Mouse (Mus musculus) neutrophil, adult 59 days (primary cell): ENCODE data around the gene Nxt1. TPM values are rescaled to one million over a fixed set of nuclear protein-coding genes. Genes with fewer than 3 reads are reported as not detected.

Experiments
- total RNA-seq, 2 experiments: library from RNA; stranded (reverse); gene quantifications; 1 replicate in 1 of 2; 2 replicates in 1 of 2; pipeline ENCODE4 v1.2.4; 2023

Nxt1 gene
- 10 to 100 TPM; 23.6 to 26.9 TPM for total RNA-seq

DNA sequence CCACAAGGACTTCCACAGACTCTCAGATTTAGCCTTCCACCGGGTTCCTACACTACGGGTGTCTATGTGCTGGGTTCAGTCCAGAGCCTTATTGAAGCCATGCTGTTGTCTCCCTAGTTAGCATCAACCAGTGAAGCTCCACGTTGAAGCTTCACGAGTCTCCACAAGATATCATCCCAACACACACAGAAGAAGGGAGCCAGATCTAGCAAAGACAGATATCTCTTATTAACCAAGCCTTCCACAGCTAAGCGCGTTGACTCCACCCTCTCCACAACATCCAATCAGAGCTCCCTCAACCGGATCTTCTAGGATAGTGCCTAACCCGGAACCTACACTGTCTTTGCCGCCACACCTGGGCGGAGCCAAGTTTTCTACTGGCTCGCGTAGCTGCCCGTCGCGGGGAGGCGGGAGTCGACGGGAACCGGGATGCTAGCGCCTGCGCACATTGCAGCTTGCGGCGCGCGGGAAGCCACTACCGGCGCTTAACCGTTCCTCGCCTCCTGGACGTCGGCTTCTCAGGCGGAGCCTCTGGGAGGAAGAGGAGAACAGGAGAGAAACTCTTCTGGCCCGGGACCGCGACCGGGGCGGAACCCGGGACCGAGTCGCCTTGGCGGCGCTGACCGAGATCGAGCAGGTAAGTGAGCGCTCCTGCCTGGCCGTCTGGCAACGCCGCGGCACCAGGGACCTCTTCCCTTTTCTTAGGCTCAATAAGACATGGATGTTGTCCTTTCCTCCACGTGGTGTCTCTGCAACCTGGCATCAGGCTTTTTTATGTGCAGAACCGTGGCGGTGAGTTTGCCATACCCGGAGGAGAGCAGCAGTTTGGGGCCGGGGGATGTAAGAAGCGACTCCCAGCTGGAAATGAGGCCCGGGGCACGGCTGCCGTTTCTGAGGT lies at the start of gene Nxt1:
Nxt1 (plus strand) TSS at position 403 of the 898 bp plus-strand sequence.

DNA sequence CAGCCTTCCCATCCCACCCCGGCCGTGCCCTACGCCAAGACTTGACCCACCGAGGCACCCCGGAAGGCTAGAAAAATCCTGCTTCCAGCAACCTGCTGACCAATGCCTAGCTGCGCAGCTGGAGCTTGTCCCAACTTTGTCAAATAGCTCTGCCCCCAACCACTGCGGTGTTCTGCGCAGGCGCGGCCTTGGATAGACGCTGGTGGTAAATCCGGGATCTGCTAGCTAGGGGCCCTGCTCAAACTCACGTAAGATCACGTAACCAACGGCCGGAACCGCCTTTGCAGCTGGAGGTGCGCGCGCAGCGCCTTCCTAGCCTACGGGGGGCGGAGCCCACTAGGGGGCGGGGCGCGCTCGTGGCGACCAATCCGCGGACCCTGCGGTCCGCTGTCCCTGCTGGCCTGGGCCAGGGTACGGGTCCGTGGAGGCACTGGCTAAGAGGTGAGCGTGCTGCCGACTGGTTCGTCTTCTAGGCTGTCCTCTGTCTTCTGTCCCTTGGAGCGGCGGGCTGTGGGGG lies 8.4 kb downstream of the Nxt1 start, which contains the start of gene Gzf1:
Gzf1 (plus strand) TSS at position 249 of the 517 bp plus-strand sequence.

Other genes starting within 250 kb of the Nxt1 start
- 10 to 100 TPM; 49.8 to 59.4 TPM for gene Cd93, start 229.0 kb upstream of the Nxt1 start, total RNA-seq
- gene Gzf1, start 8.4 kb downstream of the Nxt1 start, total RNA-seq = 10 to 100 TPM; 14.7 to 15.3 TPM
- gene Napb, start 59.9 kb downstream of the Nxt1 start, total RNA-seq = 1 to 10 TPM; 1.4 to 1.9 TPM
- gene Cstl1, start 77.8 kb downstream of the Nxt1 start, total RNA-seq = not detected
- not detected for gene Cst11, start 98.9 kb downstream of the Nxt1 start, total RNA-seq
- not detected for gene 8030411F24Rik, start 109.4 kb downstream of the Nxt1 start, total RNA-seq
- gene Cst12, start 116.8 kb downstream of the Nxt1 start, total RNA-seq = not detected
- not detected for gene Cst8, start 126.2 kb downstream of the Nxt1 start, total RNA-seq
- gene Cst13, start 147.5 kb downstream of the Nxt1 start, total RNA-seq = not detected
- not detected for gene Cst9, start 162.5 kb downstream of the Nxt1 start, total RNA-seq
- not detected for gene 9230104L09Rik, start 192.4 kb downstream of the Nxt1 start, total RNA-seq
- 100 to 1,000 TPM; 582 to 646 TPM for gene Cst3, start 203.1 kb downstream of the Nxt1 start, total RNA-seq